Mouse (Mus musculus): ENCODE measurements around the gene Pigl. TPM values are rescaled to one million over a fixed set of nuclear protein-coding genes. Genes with fewer than 3 reads are reported as not detected.

Gene Pigl
- polyA plus RNA-seq, 1 experiment from 2014 or later: 3.5 TPM

- peaks cover 28% of the 10 kb centered on the region for H3K4me1 ChIP-seq (ENCODE audit: control insufficient read depth, low read depth, low read length)
- H3K36me3 ChIP-seq (ENCODE audit: control insufficient read depth, insufficient read depth): peaks cover 26% of the 10 kb centered on the region
- H3K9me3 ChIP-seq (replicated peaks; ENCODE audit: control insufficient read depth, low read length): no peaks in the 10 kb centered on the region
- ATAC-seq (ENCODE audit: low read depth): no peak
- H3K4me3 ChIP-seq (ENCODE audit: low read depth, low read length): peak overlapping the region; percentile 67
- no peaks in the 10 kb centered on the region for H3K27me3 ChIP-seq (ENCODE audit: control insufficient read depth, insufficient read depth, low read depth, low read length)
- H3K9ac ChIP-seq (ENCODE audit: low read depth, low read length): no peak overlapping the region
- H3K27ac ChIP-seq (ENCODE audit: low read length): 0 out of 2 replicates have a peak overlapping the region, but pooled peaks have one; percentile 18
- WGBS (ENCODE audit: insufficient replicate concordance): 66% methylated on average over 5 of the region's 5 CpGs
- H3K4me2 ChIP-seq (ENCODE audit: low read depth, low read length): peak overlapping the region; percentile 84
Measured at GRCm38 (mm10) chr11:62554163-62554855, 96.0 kb downstream of the Pigl start.

- peaks cover 21% of the 10 kb centered on the region for H3K4me1 ChIP-seq (ENCODE audit: control insufficient read depth, low read depth, low read length)
- H3K36me3 ChIP-seq (ENCODE audit: control insufficient read depth, insufficient read depth): peaks cover 26% of the 10 kb centered on the region
- H3K9me3 ChIP-seq (replicated peaks; ENCODE audit: control insufficient read depth, low read length): no peaks in the 10 kb centered on the region
- peak overlapping the region; percentile 67 for H3K4me3 ChIP-seq (ENCODE audit: low read depth, low read length)
- H3K27ac ChIP-seq (ENCODE audit: low read length): 0 out of 2 replicates have a peak overlapping the region, but pooled peaks have one; percentile 18
- no peaks in the 10 kb centered on the region for H3K27me3 ChIP-seq (ENCODE audit: control insufficient read depth, insufficient read depth, low read depth, low read length)
- H3K9ac ChIP-seq (ENCODE audit: low read depth, low read length): no peak overlapping the region
- ATAC-seq (ENCODE audit: low read depth): no peak
- peak overlapping the region; percentile 84 for H3K4me2 ChIP-seq (ENCODE audit: low read depth, low read length)
Measured at GRCm38 (mm10) chr11:62554934-62555517, 96.8 kb downstream of the Pigl start.

GRCm38 (mm10) chr11:62555896-62556412, 97.7 kb downstream of the Pigl start:
- no peak overlapping the region for H3K9ac ChIP-seq (ENCODE audit: low read depth, low read length)
- H3K4me3 ChIP-seq (ENCODE audit: low read depth, low read length): no peak overlapping the region
- no peaks in the 10 kb centered on the region for H3K9me3 ChIP-seq (replicated peaks; ENCODE audit: control insufficient read depth, low read length)
- no peak for ATAC-seq (ENCODE audit: low read depth)
- no peak overlapping the region for H3K27ac ChIP-seq (ENCODE audit: low read length)
- H3K4me1 ChIP-seq (ENCODE audit: control insufficient read depth, low read depth, low read length): peaks cover 23% of the 10 kb centered on the region
- H3K27me3 ChIP-seq (ENCODE audit: control insufficient read depth, insufficient read depth, low read depth, low read length): no peaks in the 10 kb centered on the region
- H3K36me3 ChIP-seq (ENCODE audit: control insufficient read depth, insufficient read depth): peaks cover 26% of the 10 kb centered on the region
- no peak overlapping the region for H3K4me2 ChIP-seq (ENCODE audit: low read depth, low read length)

GRCm38 (mm10) chr11:62557205-62557604, 98.9 kb downstream of the Pigl start:
- Histone ChIP-seq H3K9me3 (replicated peaks; ENCODE audit: control insufficient read depth, low read length) (no peaks in the 10 kb centered on the region), H3K9ac (ENCODE audit: low read depth, low read length) (no peak overlapping the region), H3K4me1 (ENCODE audit: control insufficient read depth, low read depth, low read length) (peaks cover 23% of the 10 kb centered on the region), H3K27me3 (ENCODE audit: control insufficient read depth, insufficient read depth, low read depth, low read length) (no peaks in the 10 kb centered on the region), H3K36me3 (ENCODE audit: control insufficient read depth, insufficient read depth) (peaks cover 26% of the 10 kb centered on the region), H3K4me2 (ENCODE audit: low read depth, low read length) (no peak overlapping the region), H3K27ac (ENCODE audit: low read length) (no peak overlapping the region), H3K4me3 (ENCODE audit: low read depth, low read length) (no peak overlapping the region)
- 63% methylated on average over 5 of the region's 5 CpGs for WGBS (ENCODE audit: insufficient replicate concordance)
- no peak for ATAC-seq (ENCODE audit: low read depth)

- peaks cover 23% of the 10 kb centered on the region for H3K36me3 ChIP-seq (ENCODE audit: control insufficient read depth, insufficient read depth)
- H3K9ac ChIP-seq (ENCODE audit: low read depth, low read length): no peak overlapping the region
- no peak overlapping the region for H3K4me2 ChIP-seq (ENCODE audit: low read depth, low read length)
- H3K4me3 ChIP-seq (ENCODE audit: low read depth, low read length): no peak overlapping the region
- no peaks in the 10 kb centered on the region for H3K27me3 ChIP-seq (ENCODE audit: control insufficient read depth, insufficient read depth, low read depth, low read length)
- peaks cover 21% of the 10 kb centered on the region for H3K4me1 ChIP-seq (ENCODE audit: control insufficient read depth, low read depth, low read length)
- WGBS (ENCODE audit: insufficient replicate concordance): 83% methylated on average over 2 of the region's 2 CpGs
- ATAC-seq (ENCODE audit: low read depth): no peak
- H3K9me3 ChIP-seq (replicated peaks; ENCODE audit: control insufficient read depth, low read length): no peaks in the 10 kb centered on the region
- no peak overlapping the region for H3K27ac ChIP-seq (ENCODE audit: low read length)
Measured at GRCm38 (mm10) chr11:62558152-62558551, 99.9 kb downstream of the Pigl start.

- H3K27me3 ChIP-seq (ENCODE audit: control insufficient read depth, insufficient read depth, low read depth, low read length): no peaks in the 10 kb centered on the region
- ATAC-seq (ENCODE audit: low read depth): no peak
- H3K36me3 ChIP-seq (ENCODE audit: control insufficient read depth, insufficient read depth): peaks cover 14% of the 10 kb centered on the region
- peaks cover 12% of the 10 kb centered on the region for H3K4me1 ChIP-seq (ENCODE audit: control insufficient read depth, low read depth, low read length)
- no peak overlapping the region for H3K9ac ChIP-seq (ENCODE audit: low read depth, low read length)
- no peaks in the 10 kb centered on the region for H3K9me3 ChIP-seq (replicated peaks; ENCODE audit: control insufficient read depth, low read length)
- no peak overlapping the region for H3K4me2 ChIP-seq (ENCODE audit: low read depth, low read length)
- H3K27ac ChIP-seq (ENCODE audit: low read length): no peak overlapping the region
- WGBS (ENCODE audit: insufficient replicate concordance): 41% methylated on average over 6 of the region's 6 CpGs
- no peak overlapping the region for H3K4me3 ChIP-seq (ENCODE audit: low read depth, low read length)
Measured at GRCm38 (mm10) chr11:62558961-62559646, 100.8 kb downstream of the Pigl start.

- H3K4me2 ChIP-seq (ENCODE audit: low read depth, low read length): peak overlapping the region; percentile 72
- peaks cover 3% of the 10 kb centered on the region for H3K4me1 ChIP-seq (ENCODE audit: control insufficient read depth, low read depth, low read length)
- H3K9ac ChIP-seq (ENCODE audit: low read depth, low read length): peak overlapping the region; percentile 28; the same call in 1 of the 2 replicates
- H3K9me3 ChIP-seq (replicated peaks; ENCODE audit: control insufficient read depth, low read length): no peaks in the 10 kb centered on the region
- no peaks in the 10 kb centered on the region for H3K36me3 ChIP-seq (ENCODE audit: control insufficient read depth, insufficient read depth)
- ATAC-seq (ENCODE audit: low read depth): no peak
- 28% methylated on average over 43 of the region's 43 CpGs for WGBS (ENCODE audit: insufficient replicate concordance)
- no peaks in the 10 kb centered on the region for H3K27me3 ChIP-seq (ENCODE audit: control insufficient read depth, insufficient read depth, low read depth, low read length)
- peak overlapping the region; percentile 51 for H3K4me3 ChIP-seq (ENCODE audit: low read depth, low read length)
- H3K27ac ChIP-seq (ENCODE audit: low read length): no peak overlapping the region
Measured at GRCm38 (mm10) chr11:62560463-62561016, 102.3 kb downstream of the Pigl start.

GRCm38 (mm10) chr11:62563590-62563989, 105.3 kb downstream of the Pigl start:
- no peaks in the 10 kb centered on the region for H3K36me3 ChIP-seq (ENCODE audit: control insufficient read depth, insufficient read depth)
- H3K4me1 ChIP-seq (ENCODE audit: control insufficient read depth, low read depth, low read length): peaks cover 3% of the 10 kb centered on the region
- no peaks in the 10 kb centered on the region for H3K27me3 ChIP-seq (ENCODE audit: control insufficient read depth, insufficient read depth, low read depth, low read length)
- 67% methylated on average over 2 of the region's 2 CpGs for WGBS (ENCODE audit: insufficient replicate concordance)
- no peak overlapping the region for H3K4me2 ChIP-seq (ENCODE audit: low read depth, low read length)
- ATAC-seq (ENCODE audit: low read depth): no peak
- H3K9ac ChIP-seq (ENCODE audit: low read depth, low read length): no peak overlapping the region
- no peak overlapping the region for H3K4me3 ChIP-seq (ENCODE audit: low read depth, low read length)
- no peak overlapping the region for H3K27ac ChIP-seq (ENCODE audit: low read length)
- no peaks in the 10 kb centered on the region for H3K9me3 ChIP-seq (replicated peaks; ENCODE audit: control insufficient read depth, low read length)

Data from liver, embryonic 16.5 days (tissue).